Mouse (Mus musculus) left cerebral cortex, postnatal 36 days (tissue): ENCODE measurements around the gene Pml. TPM values are rescaled to one million over a fixed set of nuclear protein-coding genes. Genes with fewer than 3 reads are reported as not detected.

Experiments
- DNase-seq, 2 experiments: peaks; one replicate each; pipeline ENCODE4 v3.0.0; 2021 to 2022; ENCODE audit warnings: low spot score in 2 of 2, mixed read lengths in 1 of 2
- intact Hi-C: fragments of 180-260 bp; cut with DNase I; formaldehyde crosslinking; loops from one replicate; pipeline ENCODE4 v1.15.1; 2025
- total RNA-seq, 2 experiments: library from RNA; stranded (reverse); gene quantifications; 2 replicates each; pipeline ENCODE4 v1.2.3; 2021

Pml gene
- 10 to 100 TPM; 13.7 to 17.5 TPM for total RNA-seq

- peak; percentile 60 to 63 for DNase-seq
- intact Hi-C loops: no loop called here
These were observed at the start of gene Pml for GRCm38 (mm10) chr9:58249592-58250192. Gene Pml (minus strand): TSS chr9:58249786.

DNA sequence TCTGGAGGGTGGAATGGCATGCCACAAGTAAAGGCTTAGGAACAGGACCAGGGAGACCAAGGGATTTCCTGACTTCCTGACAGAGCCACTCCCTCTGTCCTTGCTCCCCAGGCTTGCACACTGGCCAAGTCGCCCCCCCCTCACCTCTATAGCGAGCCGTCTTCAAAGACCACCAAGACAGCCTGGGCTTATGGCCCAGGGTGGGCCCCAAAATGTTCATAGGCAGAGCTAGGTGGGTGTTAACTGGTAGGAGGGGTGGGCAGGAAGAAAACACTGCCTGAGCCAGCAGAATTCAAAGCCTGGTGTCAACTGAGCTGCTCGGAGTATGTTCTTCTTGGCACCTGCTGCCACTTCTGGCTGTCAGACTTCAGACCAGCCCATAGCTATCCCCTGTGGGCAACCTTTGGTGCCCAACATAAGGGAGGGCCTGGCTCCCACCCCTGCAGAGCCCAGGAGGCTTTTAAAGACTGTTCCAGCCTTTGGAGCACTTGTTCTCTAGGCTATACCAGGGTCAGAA is 48.4 kb upstream of the Pml start:
- no peak for DNase-seq
- intact Hi-C loops: no loop called here

DNA sequence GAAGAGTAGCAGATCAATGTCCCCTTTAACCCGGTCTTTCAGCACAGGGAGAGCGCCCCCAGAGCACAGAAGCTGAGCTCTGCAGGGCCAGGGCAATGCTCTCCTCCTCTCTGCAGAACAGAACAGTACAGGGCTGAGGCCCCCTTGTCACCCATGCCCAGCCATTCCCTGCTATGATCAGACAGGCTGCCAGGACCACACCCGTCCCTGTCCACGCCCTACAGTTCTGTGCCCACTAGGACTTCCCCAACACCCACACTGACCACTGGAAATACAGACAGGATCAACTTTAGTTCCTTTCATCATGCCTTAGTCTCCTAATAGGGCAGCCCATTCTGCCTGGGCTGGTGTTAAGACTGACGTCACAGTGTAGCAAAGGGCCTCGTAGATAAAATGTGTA is 47.5 kb upstream of the Pml start:
- intact Hi-C loops: no loop called here
- no peak for DNase-seq

DNA sequence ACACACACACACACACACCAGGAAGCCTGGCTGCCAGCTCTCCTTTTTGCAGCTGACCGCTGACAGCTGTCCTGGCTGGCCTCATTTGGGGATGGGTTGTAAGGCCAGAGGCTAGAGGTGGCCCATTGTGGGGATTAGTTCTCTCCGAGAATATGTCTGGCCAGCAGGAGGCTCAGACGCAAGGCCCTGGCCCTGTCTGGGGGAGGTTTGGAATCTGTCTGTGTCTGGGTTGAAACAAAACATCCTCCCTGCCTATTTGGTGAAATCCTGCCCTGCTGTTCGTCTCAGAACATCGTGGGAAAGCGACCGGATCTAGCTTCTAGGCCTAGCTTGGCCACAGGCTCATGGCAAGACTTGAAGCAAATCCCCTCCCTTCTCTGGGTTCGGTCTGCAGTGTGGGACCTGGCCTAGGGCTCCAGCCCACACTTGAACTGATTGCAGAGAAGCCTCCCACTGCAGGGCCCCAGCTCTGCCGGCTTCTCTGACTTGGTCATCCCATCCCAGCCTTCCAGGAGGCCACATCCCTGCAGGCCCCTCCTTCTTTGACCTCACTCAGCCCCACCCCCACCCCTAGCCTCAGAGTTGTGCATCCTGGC is 46.3 kb upstream of the Pml start:
- intact Hi-C loops: no loop called here
- no peak for DNase-seq

DNA sequence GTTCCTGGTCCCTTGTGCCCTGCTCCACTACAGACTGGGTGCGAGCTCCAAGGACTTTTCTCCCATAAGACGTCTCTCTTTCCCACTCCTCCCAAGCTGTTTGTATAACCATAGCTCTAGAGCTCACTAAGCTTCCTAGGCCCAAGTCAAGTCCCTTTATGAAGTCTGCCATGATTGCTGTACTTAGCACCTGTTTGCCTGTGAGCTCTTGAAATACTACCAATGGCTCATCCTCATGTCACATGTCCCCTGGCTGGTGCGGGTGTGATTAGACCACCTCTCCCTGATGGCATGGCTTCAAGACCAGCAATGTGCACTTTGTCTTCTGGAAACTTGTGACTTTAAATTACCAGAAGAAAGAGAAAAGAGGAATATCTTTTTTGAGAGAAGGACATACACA is 45.8 kb upstream of the Pml start:
- DNase-seq: no peak
- intact Hi-C loops: no loop called here

DNA sequence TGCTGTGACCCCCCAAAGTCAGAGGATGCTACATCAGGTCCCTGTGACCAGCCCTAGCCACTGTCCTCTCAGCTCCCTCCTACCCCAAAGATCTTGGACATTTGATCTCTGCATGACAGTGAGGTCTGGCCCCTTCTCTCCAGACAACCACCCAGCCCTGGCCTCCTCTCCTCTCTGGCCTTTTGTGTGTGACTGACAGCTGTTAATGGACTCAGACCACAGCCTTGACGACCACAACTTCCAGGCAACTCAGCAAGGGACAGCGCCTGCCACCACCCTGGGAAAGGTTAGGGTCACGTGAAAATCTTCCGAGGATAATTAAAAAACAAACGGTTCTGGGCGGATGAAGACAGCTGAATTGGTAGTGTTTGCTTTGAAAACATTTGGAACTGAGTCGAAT is 44.9 kb upstream of the Pml start:
- intact Hi-C loops: no loop called here
- no peak for DNase-seq

DNA sequence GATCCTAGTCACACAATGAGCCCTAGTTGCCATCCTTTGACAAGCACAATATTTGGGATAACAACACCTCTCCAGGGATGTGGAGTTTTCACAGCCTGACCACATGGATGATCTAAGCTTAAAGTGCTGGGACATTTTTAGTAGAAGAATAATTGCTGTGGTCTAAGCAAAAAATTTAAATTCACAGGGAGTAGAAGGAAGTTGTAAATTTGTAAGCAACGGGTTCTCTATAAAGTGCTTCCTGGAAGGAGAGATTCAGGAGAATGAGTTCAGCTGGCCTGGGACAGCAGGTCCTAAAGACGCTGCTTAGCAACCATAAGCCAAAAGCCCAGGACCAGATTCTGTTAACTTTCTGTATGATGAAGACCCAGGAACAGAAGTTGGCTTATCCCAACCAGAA is 40.3 kb upstream of the Pml start:
- DNase-seq: no peak
- intact Hi-C loops: no loop called here

GRCm38 (mm10) chr9:58289090-58289489 is 39.5 kb upstream of the Pml start:
- intact Hi-C loops: no loop called here
- DNase-seq: no peak

GRCm38 (mm10) chr9:58283431-58283830 is 33.8 kb upstream of the Pml start:
- intact Hi-C loops: loop anchor here (5.0 kb wide), 1 partner anchor 246 kb away; no protein-coding TSS in a partner anchor
- DNase-seq: no peak

GRCm38 (mm10) chr9:58281597-58281996 is 32.0 kb upstream of the Pml start:
- intact Hi-C loops: loop anchor here (5.0 kb wide), 1 partner anchor 244 kb away; no protein-coding TSS in a partner anchor

GRCm38 (mm10) chr9:58280259-58281109 is 30.9 kb upstream of the Pml start:
- peak; percentile 44 to 45 for DNase-seq

More at GRCm38 (mm10) chr9:58281597-58281996, 32.0 kb upstream of the Pml start:
- no peak for DNase-seq

GRCm38 (mm10) chr9:58279780-58280179 is 30.2 kb upstream of the Pml start:
- intact Hi-C loops: loop anchor here (5.0 kb wide), 1 partner anchor 242 kb away; no protein-coding TSS in a partner anchor
- no peak for DNase-seq

More at GRCm38 (mm10) chr9:58280259-58281109, 30.9 kb upstream of the Pml start:
- intact Hi-C loops: loop anchor here (5.0 kb wide), 1 partner anchor 243 kb away; no protein-coding TSS in a partner anchor

DNA sequence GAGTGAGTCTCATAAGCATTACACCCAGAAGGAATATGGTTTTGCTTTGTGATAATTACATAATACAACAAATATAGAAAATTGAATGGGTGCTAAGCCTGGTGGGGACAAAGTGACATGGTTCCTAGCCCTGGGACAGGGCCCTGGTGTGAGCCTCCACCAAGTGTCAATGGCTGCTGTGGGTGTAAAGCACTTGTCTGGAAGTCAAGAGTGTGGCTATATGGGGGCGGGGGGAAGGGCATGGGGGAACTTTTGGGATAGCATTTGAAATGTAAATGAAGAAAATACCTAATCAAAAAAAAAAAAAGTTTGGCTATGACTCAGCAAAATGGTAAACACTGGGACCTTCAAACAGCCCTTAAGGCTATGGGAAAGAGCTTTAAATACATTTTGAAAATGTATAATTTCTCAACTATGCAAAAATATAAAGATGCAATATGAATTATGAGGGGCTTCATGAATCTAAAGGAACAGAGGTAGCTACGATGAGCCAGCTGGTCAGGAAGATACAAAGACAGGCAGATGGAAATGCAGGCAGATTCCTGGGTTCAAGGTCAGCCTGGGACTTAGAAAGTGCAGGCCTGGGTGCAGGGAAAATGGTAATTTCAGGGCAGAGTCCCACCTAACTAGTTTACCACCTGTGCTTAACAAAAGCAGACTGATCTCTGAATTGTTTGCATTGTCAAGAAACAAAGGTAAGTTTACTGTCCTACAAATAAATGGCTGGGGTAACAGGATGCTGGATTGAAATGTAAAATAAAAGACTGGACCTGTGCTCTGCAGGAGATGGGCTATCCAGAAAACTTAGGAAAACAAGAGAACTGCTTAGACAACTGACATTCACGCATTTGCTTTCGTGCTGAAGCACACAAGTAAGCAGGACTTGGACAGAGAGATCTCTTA is 29.5 kb upstream of the Pml start:
- intact Hi-C loops: no loop called here
- no peak for DNase-seq

- intact Hi-C loops: no loop called here
- DNase-seq: no peak
These were observed 28.7 kb upstream of the Pml start for GRCm38 (mm10) chr9:58278313-58278712.

- intact Hi-C loops: no loop called here
- no peak for DNase-seq
These were observed 26.8 kb upstream of the Pml start for GRCm38 (mm10) chr9:58276346-58276745.

DNA sequence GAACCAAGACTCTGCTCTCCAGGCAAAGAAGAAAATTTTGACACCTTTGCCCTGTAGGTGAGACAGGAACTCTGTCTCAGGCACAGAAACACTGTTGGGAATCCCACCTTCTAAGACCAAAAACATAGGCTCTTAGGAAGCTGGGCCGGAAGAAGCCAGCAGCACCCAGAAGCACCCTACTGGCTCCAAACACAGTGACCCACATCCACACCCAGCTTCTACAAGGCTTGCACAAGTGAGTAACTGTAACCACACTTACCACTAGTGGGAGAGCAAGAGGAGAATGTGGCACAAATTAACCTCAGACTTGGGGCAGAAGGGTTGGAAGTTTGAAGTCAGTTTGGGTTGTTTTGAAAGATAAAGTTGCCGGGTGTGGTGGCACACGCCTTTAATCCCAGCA is 26.2 kb upstream of the Pml start:
- intact Hi-C loops: no loop called here
- DNase-seq: no peak

- intact Hi-C loops: no loop called here
- no peak for DNase-seq
These were observed 25.7 kb upstream of the Pml start for GRCm38 (mm10) chr9:58275115-58275774.

DNA sequence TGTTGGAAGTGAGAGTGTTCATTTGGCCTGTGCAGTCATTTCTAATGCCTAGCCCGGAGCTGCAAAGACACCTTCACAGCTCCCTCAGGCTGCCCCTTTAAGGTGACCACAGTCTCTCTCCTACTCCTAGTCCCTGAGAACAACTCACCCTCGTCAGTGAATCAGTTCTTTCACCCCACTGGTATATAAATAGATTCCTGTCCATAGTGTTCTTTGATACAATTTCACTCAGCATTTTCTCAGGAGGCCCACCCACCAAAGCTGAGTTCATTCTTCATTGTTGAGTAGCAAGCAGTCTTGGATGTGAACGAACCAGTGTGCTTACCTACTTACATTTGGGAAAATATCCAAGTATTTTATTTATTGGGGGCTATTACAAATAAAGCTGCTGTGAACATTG is 25.0 kb upstream of the Pml start:
- intact Hi-C loops: no loop called here
- no peak for DNase-seq

GRCm38 (mm10) chr9:58274101-58274604 is 24.6 kb upstream of the Pml start:
- DNase-seq: no peak
- intact Hi-C loops: no loop called here
